Mouse (Mus musculus) left cerebral cortex, adult 2 months (tissue): Measurements from ENCODE around the gene Tfcp2. TPM values are rescaled to one million over a fixed set of nuclear protein-coding genes. Genes with fewer than 3 reads are reported as not detected.
A peak's percentile ranks its signal among the peaks of the same experiment; 100 is the strongest.
"Not testable (repeated sequence)": the region's sequence is repeated elsewhere in the genome, so short reads cannot be mapped to it uniquely, and the experiment has no call there.

Experiments
- DNase-seq, 2 experiments: peaks; one replicate each; pipeline ENCODE4 v3.0.0; 2021 to 2022; ENCODE audit warnings: low spot score in 2 of 2, mixed read lengths in 1 of 2; ENCODE audit errors: extremely low spot score in 1 of 2
- H3K27ac ChIP-seq: fragments of 200-600 bp; 2 replicates; pipeline ENCODE4 v1.8.1; 2022
- H3K4me3 ChIP-seq: fragments of 200-600 bp; 2 replicates; pipeline ENCODE4 v1.8.1; 2022
- CTCF ChIP-seq: fragments of 200-600 bp; IDR thresholded peaks from 2 replicates; pipeline ENCODE4 v1.8.1; 2022; ENCODE audit warnings: antibody characterized with exemption, mild to moderate bottlenecking, moderate library complexity
- intact Hi-C: fragments of 180-260 bp; cut with DNase I; formaldehyde crosslinking; loops from one replicate; pipeline ENCODE4 v1.15.1; 2025
- total RNA-seq, 2 experiments: library from RNA; stranded (reverse); gene quantifications; 2 replicates each; pipeline ENCODE4 v1.2.3; 2021

Gene Tfcp2
- total RNA-seq, 2 experiments from 2014 or later, result 26.8 to 27.9 TPM

DNA sequence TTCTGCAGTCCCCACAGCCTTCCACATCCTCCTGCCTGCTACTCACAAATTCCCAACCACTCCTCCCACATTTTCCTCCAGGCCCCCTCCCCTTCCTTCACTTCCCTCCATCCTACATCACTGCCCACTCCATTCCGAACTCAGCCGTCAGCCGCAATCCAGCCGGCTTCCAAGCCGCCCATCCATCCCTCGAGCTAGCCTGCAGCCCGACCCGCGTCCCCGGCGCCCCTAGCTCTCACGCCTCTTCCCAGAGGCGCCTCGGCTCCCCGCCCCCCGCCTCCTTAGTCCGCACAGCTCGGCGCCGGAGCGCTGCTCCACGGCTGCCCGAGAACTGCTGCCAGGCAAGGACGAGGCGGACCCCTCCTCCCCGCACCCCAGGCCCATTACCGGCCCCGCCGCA is 57.2 kb downstream of the Tfcp2 start:
- DNase-seq, result peak; percentile 42 to 55
- Histone ChIP-seq H3K27ac (peak overlapping the region; percentile 97), H3K4me3 (peak overlapping the region; percentile 82)
- intact Hi-C loops, result loop anchor here (2.0 to 10.0 kb wide), 2 partner anchors 26 to 120 kb away; partner anchors contain the start of genes Dazap2 and Letmd1
- TF ChIP-seq CTCF, result no peak

- DNase-seq, result no peak
- no peak overlapping the region for H3K4me3 ChIP-seq
- intact Hi-C loops, result loop anchor here (10.0 kb wide), 1 partner anchor 123 kb away; the partner anchor contains the start of gene Dazap2
- TF ChIP-seq CTCF, result no peak
- no peak overlapping the region for H3K27ac ChIP-seq
These were observed 59.8 kb downstream of the Tfcp2 start for GRCm38 (mm10) chr15:100491966-100492365.

DNA sequence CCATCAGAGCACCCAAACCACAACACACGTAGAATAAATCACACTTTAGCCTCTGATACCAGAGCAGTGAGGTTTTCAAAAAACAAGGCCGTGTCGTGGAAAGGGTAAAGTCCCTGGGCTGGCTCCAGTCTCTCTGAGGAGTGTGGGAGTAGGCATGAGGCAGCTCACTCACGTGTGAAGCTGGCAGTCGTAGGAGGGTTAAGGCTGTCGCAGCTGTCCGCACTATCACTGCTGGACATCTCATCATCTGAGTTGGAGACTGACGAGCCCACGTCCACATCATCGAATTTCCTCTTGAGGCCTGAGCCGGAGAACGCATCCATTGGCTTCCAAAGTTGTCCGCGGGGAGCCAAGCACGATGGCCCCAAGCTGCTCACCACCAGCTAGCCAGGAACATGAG is 62.5 kb downstream of the Tfcp2 start:
- H3K4me3 ChIP-seq, result no peak overlapping the region
- H3K27ac ChIP-seq, result peak overlapping the region; percentile 42; the same call in 1 of the 2 replicates
- DNase-seq, result no peak
- intact Hi-C loops, result no loop called here
- TF ChIP-seq CTCF, result no peak

GRCm38 (mm10) chr15:100488297-100488696 is 63.5 kb downstream of the Tfcp2 start:
- intact Hi-C loops, H3K4me3 ChIP-seq, H3K27ac ChIP-seq, DNase-seq: not testable (repeated sequence)

DNA sequence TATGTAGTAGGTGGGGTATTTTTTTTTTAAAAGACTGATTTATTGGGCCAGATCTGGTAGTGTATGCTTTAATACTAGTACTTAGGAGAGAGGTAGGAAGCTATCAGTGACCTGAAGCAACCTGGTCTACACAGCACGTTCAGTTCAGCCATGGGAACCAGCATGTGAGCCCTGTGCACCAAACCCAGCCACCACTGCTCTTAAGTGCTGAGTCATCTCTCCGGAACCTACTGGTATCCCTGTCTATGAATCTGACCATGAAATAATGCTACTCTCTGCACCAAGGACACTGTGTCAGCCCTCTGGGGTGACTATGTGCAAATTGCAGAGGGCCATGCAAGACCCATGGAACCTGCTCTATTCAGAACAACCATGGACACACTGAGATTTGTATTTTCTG is 64.8 kb downstream of the Tfcp2 start:
- no peak for TF ChIP-seq CTCF
- Histone ChIP-seq H3K27ac (no peak overlapping the region), H3K4me3 (no peak overlapping the region)
- intact Hi-C loops, result no loop called here
- DNase-seq, result no peak

GRCm38 (mm10) chr15:100486450-100486849 is 65.4 kb downstream of the Tfcp2 start:
- intact Hi-C loops, result no loop called here
- DNase-seq, result no peak
- no peak for TF ChIP-seq CTCF
- Histone ChIP-seq H3K27ac (no peak overlapping the region), H3K4me3 (no peak overlapping the region)

DNA sequence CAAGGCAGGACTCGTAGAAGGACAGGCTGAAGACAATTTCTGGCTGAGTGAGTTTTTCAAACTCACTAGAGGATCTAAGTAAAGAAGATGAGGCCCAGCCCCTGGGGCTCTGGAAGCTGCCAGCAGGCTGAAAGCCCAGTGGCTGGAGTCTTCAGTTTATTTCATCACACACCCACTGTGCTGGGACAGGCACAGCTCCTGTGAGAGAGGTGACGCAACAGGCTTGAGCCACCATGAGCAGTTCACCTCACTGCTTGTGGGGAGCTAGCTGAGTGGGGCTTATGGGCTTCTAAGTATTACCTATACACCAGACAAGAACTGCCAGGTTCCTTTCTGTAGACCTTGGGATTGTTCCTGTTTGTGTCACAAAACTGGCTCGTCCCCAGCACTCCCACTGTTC is 66.2 kb downstream of the Tfcp2 start:
- TF ChIP-seq CTCF, result no peak
- no peak for DNase-seq
- no peak overlapping the region for H3K27ac ChIP-seq
- intact Hi-C loops, result no loop called here
- H3K4me3 ChIP-seq, result no peak overlapping the region

- H3K4me3 ChIP-seq, result no peak overlapping the region
- intact Hi-C loops, result no loop called here
These were observed 72.9 kb downstream of the Tfcp2 start for GRCm38 (mm10) chr15:100478925-100479324.

GRCm38 (mm10) chr15:100478351-100478750 is 73.5 kb downstream of the Tfcp2 start:
- Histone ChIP-seq H3K4me3 (no peak overlapping the region), H3K27ac (no peak overlapping the region)
- no peak for DNase-seq
- intact Hi-C loops, result no loop called here
- no peak for TF ChIP-seq CTCF

More at GRCm38 (mm10) chr15:100478925-100479324, 72.9 kb downstream of the Tfcp2 start:
- no peak for TF ChIP-seq CTCF
- no peak overlapping the region for H3K27ac ChIP-seq
- no peak for DNase-seq

DNA sequence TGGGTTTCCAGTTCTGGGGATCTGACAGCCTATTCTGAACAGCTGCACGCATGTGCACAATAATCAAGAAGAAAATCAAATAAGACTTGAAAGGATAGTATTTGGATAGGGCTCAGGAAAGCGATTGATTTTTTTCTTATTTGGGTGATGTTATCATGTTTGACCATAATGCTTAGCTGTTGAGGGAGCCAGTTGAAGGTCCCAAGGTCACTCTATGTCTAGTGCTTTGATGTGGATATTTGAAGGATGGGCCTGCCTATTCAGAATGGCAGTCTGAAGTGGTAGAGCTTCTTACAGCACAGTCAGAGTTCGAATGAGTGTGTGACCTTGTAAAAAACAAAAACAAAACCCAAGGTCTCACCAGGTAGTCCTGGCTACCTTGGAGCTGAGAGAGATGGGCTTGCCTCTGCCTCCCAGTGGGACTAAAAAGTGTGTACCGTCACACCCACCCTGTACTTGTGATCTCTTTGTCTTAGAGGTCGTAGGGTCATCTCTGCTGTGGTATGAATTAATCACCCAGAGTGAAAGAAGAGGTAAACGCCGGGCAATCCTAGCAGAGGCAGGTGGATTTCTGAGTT is 77.8 kb downstream of the Tfcp2 start:
- intact Hi-C loops, result no loop called here
- no peak overlapping the region for H3K27ac ChIP-seq
- TF ChIP-seq CTCF, result no peak
- H3K4me3 ChIP-seq, result no peak overlapping the region
- DNase-seq, result no peak

GRCm38 (mm10) chr15:100470037-100470436 is 81.8 kb downstream of the Tfcp2 start:
- no peak for DNase-seq
- no peak overlapping the region for H3K27ac ChIP-seq
- intact Hi-C loops, result no loop called here
- H3K4me3 ChIP-seq, result peak overlapping the region; percentile 97
- no peak for TF ChIP-seq CTCF

GRCm38 (mm10) chr15:100469189-100469545 is 82.6 kb downstream of the Tfcp2 start:
- H3K27ac ChIP-seq, result peak overlapping the region; percentile 96
- intact Hi-C loops, result loop anchor here (2.0 to 5.0 kb wide), 2 partner anchors 26 to 213 kb away; partner anchors contain the start of gene Csrnp2
- DNase-seq, result no peak
- no peak for TF ChIP-seq CTCF
- peak overlapping the region; percentile 97 for H3K4me3 ChIP-seq
